Mouse (Mus musculus) mouse trophoblast stem cell (cell line): ENCODE measurements around the gene Oxct1.

Experiments
- in situ Hi-C, 2 experiments: fragments of 300-500 bp; cut with MseI, MboI; formaldehyde crosslinking; loops; 2 replicates in 1 of 2; 3 replicates in 1 of 2; pipeline ENCODE4 v1.15.1; 2025

Oxct1 gene

GRCm38 (mm10) chr15:4028411-4028700 lies 2.2 kb downstream of the Oxct1 start:
- in situ Hi-C loops, result no loop called here

- in situ Hi-C loops, result no loop called here
Measured at GRCm38 (mm10) chr15:4028960-4029359, 2.8 kb downstream of the Oxct1 start.

- in situ Hi-C loops, result no loop called here
Measured at GRCm38 (mm10) chr15:4033168-4034004, 7.2 kb downstream of the Oxct1 start.

GRCm38 (mm10) chr15:4042423-4042822 lies 16.2 kb downstream of the Oxct1 start:
- in situ Hi-C loops, result no loop called here

GRCm38 (mm10) chr15:4043032-4043471 lies 16.9 kb downstream of the Oxct1 start:
- in situ Hi-C loops, result no loop called here

- in situ Hi-C loops, result no loop called here
Measured at GRCm38 (mm10) chr15:4056627-4057026, 30.4 kb downstream of the Oxct1 start.

- in situ Hi-C loops, result no loop called here
Measured at GRCm38 (mm10) chr15:4063574-4063973, 37.4 kb downstream of the Oxct1 start.

GRCm38 (mm10) chr15:4064013-4064412 lies 37.8 kb downstream of the Oxct1 start:
- in situ Hi-C loops, result no loop called here

- in situ Hi-C loops, result no loop called here
Measured at GRCm38 (mm10) chr15:4064694-4065093, 38.5 kb downstream of the Oxct1 start.

- in situ Hi-C loops, result no loop called here
Measured at GRCm38 (mm10) chr15:4067273-4067990, 41.2 kb downstream of the Oxct1 start.

GRCm38 (mm10) chr15:4077978-4078377 lies 51.8 kb downstream of the Oxct1 start:
- in situ Hi-C loops, result no loop called here

GRCm38 (mm10) chr15:4078785-4079184 lies 52.6 kb downstream of the Oxct1 start:
- in situ Hi-C loops, result no loop called here

GRCm38 (mm10) chr15:4079425-4080189 lies 53.4 kb downstream of the Oxct1 start:
- in situ Hi-C loops, result no loop called here

- in situ Hi-C loops, result no loop called here
Measured at GRCm38 (mm10) chr15:4085600-4086384, 59.6 kb downstream of the Oxct1 start.

- in situ Hi-C loops, result no loop called here
Measured at GRCm38 (mm10) chr15:4087446-4087845, 61.3 kb downstream of the Oxct1 start.

GRCm38 (mm10) chr15:4087914-4088313 lies 61.7 kb downstream of the Oxct1 start:
- in situ Hi-C loops, result no loop called here

GRCm38 (mm10) chr15:4090601-4091000 lies 64.4 kb downstream of the Oxct1 start:
- in situ Hi-C loops, result no loop called here

GRCm38 (mm10) chr15:4092586-4092985 lies 66.4 kb downstream of the Oxct1 start:
- in situ Hi-C loops, result no loop called here

- in situ Hi-C loops, result no loop called here
Measured at GRCm38 (mm10) chr15:4100341-4100921, 74.2 kb downstream of the Oxct1 start.

- in situ Hi-C loops, result no loop called here
Measured at GRCm38 (mm10) chr15:4101025-4101424, 74.8 kb downstream of the Oxct1 start.

GRCm38 (mm10) chr15:4104319-4104718 lies 78.1 kb downstream of the Oxct1 start:
- in situ Hi-C loops, result no loop called here
